Mouse (Mus musculus) stomach, embryonic 14.5 days (tissue): ENCODE results near the gene Ubash3b. TPM values are rescaled to one million over a fixed set of nuclear protein-coding genes. Genes with fewer than 3 reads are reported as not detected.

ENCODE experiments used
- ATAC-seq: fragments of 200-750 bp; cut with Nextera tagmentation; 2 replicates; pipeline ENCODE4 v1.8.0; 2017; ENCODE audit warnings: low read depth, moderate TSS enrichment; ENCODE audit not compliant: insufficient number of reproducible peaks, insufficient read depth, low FRiP score
- H3K27ac ChIP-seq: fragments of 300-500 bp; sonication (generic); 2 replicates; pipeline ENCODE4 v1.5.1; 2014; ENCODE audit warnings: mild to moderate bottlenecking, low read length, moderate library complexity, mixed read lengths
- H3K27me3 ChIP-seq: fragments of 300-500 bp; sonication (generic); 2 replicates; pipeline ENCODE4 v1.6.1; 2014; ENCODE audit warnings: low read length, control low read depth, mixed read lengths; ENCODE audit not compliant: control insufficient read depth, insufficient read depth
- H3K36me3 ChIP-seq: fragments of 300-500 bp; sonication (generic); 2 replicates; pipeline ENCODE4 v1.6.1; 2014; ENCODE audit warnings: mild to moderate bottlenecking, control low read depth, low read length, moderate library complexity, mixed read lengths; ENCODE audit not compliant: control insufficient read depth, insufficient read depth
- H3K4me1 ChIP-seq: fragments of 300-500 bp; sonication (generic); 2 replicates; pipeline ENCODE4 v1.6.1; 2014; ENCODE audit warnings: low read length, control low read depth, mixed read lengths; ENCODE audit not compliant: control insufficient read depth, insufficient read depth
- H3K4me2 ChIP-seq: fragments of 300-500 bp; sonication (generic); replicated peaks from 2 replicates; pipeline ENCODE4 v1.6.1; 2014; ENCODE audit warnings: low read depth, low read length, control low read depth
- H3K4me3 ChIP-seq: fragments of 300-500 bp; sonication (generic); 2 replicates; pipeline ENCODE4 v1.5.1; 2014; ENCODE audit warnings: low read depth, low read length, control low read depth
- H3K9ac ChIP-seq: fragments of 300-500 bp; sonication (generic); replicated peaks from 2 replicates; pipeline ENCODE4 v1.6.1; 2014; ENCODE audit warnings: low read depth, mild to moderate bottlenecking, control low read depth, low read length, moderate library complexity, mixed read lengths
- H3K9me3 ChIP-seq: fragments of 300-500 bp; sonication (generic); 2 replicates; pipeline ENCODE4 v1.6.1; 2016; ENCODE audit warnings: low read depth, low read length, control low read depth; ENCODE audit not compliant: control insufficient read depth
- WGBS: fragments of 180-500 bp; shearing (Covaris S2); extraction: QIAGEN DNeasy Blood & Tissue Kit; methylation state at CpG from one replicate; pipeline ENCODE4 v1.1.7; 2014; 5-methylcytosine and 5-hydroxymethylcytosine counted together
- polyA plus RNA-seq: library from polyadenylated mRNA; unstranded; fragments of >200 nt; fragmentation: Nextera tagmentation; extraction: Ambion mirVana; gene quantifications from 2 replicates; pipeline ENCODE4 v1.2.1, GENCODE M21; 2014

The Ubash3b gene
- polyA plus RNA-seq, 1 experiment from 2014 or later, result 3.7 TPM

- Histone ChIP-seq H3K27ac (no peak overlapping the region), H3K4me1 (no peaks in the 10 kb centered on the region), H3K9me3 (no peaks in the 10 kb centered on the region), H3K4me2 (no peak overlapping the region), H3K27me3 (no peaks in the 10 kb centered on the region), H3K36me3 (no peaks in the 10 kb centered on the region), H3K9ac (no peak overlapping the region), H3K4me3 (no peak overlapping the region)
- WGBS, result 48% methylated on average over 7 of the region's 7 CpGs
- no peak for ATAC-seq
Measured at GRCm38 (mm10) chr9:41136691-41137467, 24.6 kb downstream of the Ubash3b start.

GRCm38 (mm10) chr9:41136273-41136672 is 25.2 kb downstream of the Ubash3b start:
- no peak for ATAC-seq
- 90% methylated on average over 2 of the region's 2 CpGs for WGBS
- Histone ChIP-seq H3K36me3 (no peaks in the 10 kb centered on the region), H3K27me3 (no peaks in the 10 kb centered on the region), H3K27ac (no peak overlapping the region), H3K9ac (no peak overlapping the region), H3K4me2 (no peak overlapping the region), H3K4me1 (no peaks in the 10 kb centered on the region), H3K4me3 (no peak overlapping the region), H3K9me3 (no peaks in the 10 kb centered on the region)

GRCm38 (mm10) chr9:41134907-41135306 is 26.6 kb downstream of the Ubash3b start:
- no peak for ATAC-seq
- Histone ChIP-seq H3K27me3 (no peaks in the 10 kb centered on the region), H3K4me2 (no peak overlapping the region), H3K9ac (no peak overlapping the region), H3K36me3 (no peaks in the 10 kb centered on the region), H3K4me3 (no peak overlapping the region), H3K27ac (no peak overlapping the region), H3K4me1 (no peaks in the 10 kb centered on the region), H3K9me3 (no peaks in the 10 kb centered on the region)
- WGBS, result 70% methylated on average over 4 of the region's 4 CpGs

GRCm38 (mm10) chr9:41130563-41130962 is 30.9 kb downstream of the Ubash3b start:
- no peaks in the 10 kb centered on the region for H3K36me3 ChIP-seq
- no peak overlapping the region for H3K27ac ChIP-seq
- no peak overlapping the region for H3K4me3 ChIP-seq
- no peaks in the 10 kb centered on the region for H3K9me3 ChIP-seq
- 86% methylated on average over 8 of the region's 8 CpGs for WGBS
- no peak for ATAC-seq
- H3K27me3 ChIP-seq, result no peaks in the 10 kb centered on the region
- no peak overlapping the region for H3K4me2 ChIP-seq
- H3K9ac ChIP-seq, result no peak overlapping the region
- no peaks in the 10 kb centered on the region for H3K4me1 ChIP-seq

- 68% methylated on average over 10 of the region's 10 CpGs for WGBS
- Histone ChIP-seq H3K36me3 (no peaks in the 10 kb centered on the region), H3K27ac (no peak overlapping the region), H3K9ac (no peak overlapping the region), H3K27me3 (no peaks in the 10 kb centered on the region), H3K4me2 (no peak overlapping the region), H3K9me3 (no peaks in the 10 kb centered on the region), H3K4me1 (no peaks in the 10 kb centered on the region), H3K4me3 (no peak overlapping the region)
- ATAC-seq, result no peak; the same call in 1 of the 2 replicates
Measured at GRCm38 (mm10) chr9:41129802-41130480, 31.6 kb downstream of the Ubash3b start.

- Histone ChIP-seq H3K9ac (no peak overlapping the region), H3K36me3 (no peaks in the 10 kb centered on the region), H3K9me3 (no peaks in the 10 kb centered on the region), H3K27ac (no peak overlapping the region), H3K4me3 (no peak overlapping the region), H3K4me1 (no peaks in the 10 kb centered on the region), H3K4me2 (no peak overlapping the region), H3K27me3 (no peaks in the 10 kb centered on the region)
- ATAC-seq, result no peak
- WGBS, result 88% methylated on average over 3 of the region's 3 CpGs
Measured at GRCm38 (mm10) chr9:41129273-41129672, 32.2 kb downstream of the Ubash3b start.

- H3K4me2 ChIP-seq, result no peak overlapping the region
- no peak overlapping the region for H3K9ac ChIP-seq
- no peaks in the 10 kb centered on the region for H3K27me3 ChIP-seq
- H3K9me3 ChIP-seq, result no peaks in the 10 kb centered on the region
- no peak overlapping the region for H3K27ac ChIP-seq
- H3K4me1 ChIP-seq, result no peaks in the 10 kb centered on the region
- ATAC-seq, result no peak
- no peak overlapping the region for H3K4me3 ChIP-seq
- no peaks in the 10 kb centered on the region for H3K36me3 ChIP-seq
- 72% methylated on average over 3 of the region's 3 CpGs for WGBS
Measured at GRCm38 (mm10) chr9:41126723-41127122, 34.8 kb downstream of the Ubash3b start.

GRCm38 (mm10) chr9:41124305-41124704 is 37.2 kb downstream of the Ubash3b start:
- 95% methylated on average over 6 of the region's 6 CpGs for WGBS
- Histone ChIP-seq H3K27ac (no peak overlapping the region), H3K4me3 (no peak overlapping the region), H3K4me2 (no peak overlapping the region), H3K36me3 (no peaks in the 10 kb centered on the region), H3K9me3 (no peaks in the 10 kb centered on the region), H3K4me1 (no peaks in the 10 kb centered on the region), H3K27me3 (no peaks in the 10 kb centered on the region), H3K9ac (no peak overlapping the region)
- no peak for ATAC-seq
